Mouse (Mus musculus): Measurements from ENCODE around the gene Wdr59. TPM values are rescaled to one million over a fixed set of nuclear protein-coding genes. Genes with fewer than 3 reads are reported as not detected.

Gene Wdr59
- polyA plus RNA-seq, 1 experiment from 2014 or later, result 4.2 TPM

- Histone ChIP-seq H3K4me2 (no peak overlapping the region), H3K27ac (ENCODE audit: low read depth, low read length) (no peak overlapping the region), H3K9ac (ENCODE audit: low read depth, low read length) (no peak overlapping the region), H3K4me3 (ENCODE audit: low read depth, low read length) (no peak overlapping the region), H3K36me3 (ENCODE audit: control insufficient read depth, insufficient read depth, low read length) (no peaks in the 10 kb centered on the region), H3K4me1 (ENCODE audit: control insufficient read depth, insufficient read depth, low read length) (peaks cover 15% of the 10 kb centered on the region), H3K27me3 (ENCODE audit: control insufficient read depth, insufficient read depth, low read length) (no peaks in the 10 kb centered on the region), H3K9me3 (replicated peaks; ENCODE audit: control insufficient read depth, low read length) (no peaks in the 10 kb centered on the region)
- 90% methylated on average over 2 of the region's 2 CpGs for WGBS (ENCODE audit: insufficient replicate concordance)
- no peak for ATAC-seq (replicated peaks; ENCODE audit: insufficient number of reproducible peaks, low FRiP score, low TSS enrichment)
Measured at GRCm38 (mm10) chr8:111517466-111517865, 4.4 kb downstream of the Wdr59 start.

- Histone ChIP-seq H3K4me1 (ENCODE audit: control insufficient read depth, insufficient read depth, low read length) (peaks cover 15% of the 10 kb centered on the region), H3K36me3 (ENCODE audit: control insufficient read depth, insufficient read depth, low read length) (no peaks in the 10 kb centered on the region), H3K4me2 (no peak overlapping the region), H3K9ac (ENCODE audit: low read depth, low read length) (no peak overlapping the region), H3K27ac (ENCODE audit: low read depth, low read length) (no peak overlapping the region), H3K27me3 (ENCODE audit: control insufficient read depth, insufficient read depth, low read length) (no peaks in the 10 kb centered on the region), H3K4me3 (ENCODE audit: low read depth, low read length) (no peak overlapping the region), H3K9me3 (replicated peaks; ENCODE audit: control insufficient read depth, low read length) (no peaks in the 10 kb centered on the region)
- no peak for ATAC-seq (replicated peaks; ENCODE audit: insufficient number of reproducible peaks, low FRiP score, low TSS enrichment)
- WGBS (ENCODE audit: insufficient replicate concordance), result 31% methylated on average over 7 of the region's 7 CpGs
Measured at GRCm38 (mm10) chr8:111516451-111517035, 5.3 kb downstream of the Wdr59 start.

GRCm38 (mm10) chr8:111513446-111513845 is 8.4 kb downstream of the Wdr59 start:
- Histone ChIP-seq H3K9me3 (replicated peaks; ENCODE audit: control insufficient read depth, low read length) (no peaks in the 10 kb centered on the region), H3K9ac (ENCODE audit: low read depth, low read length) (no peak overlapping the region), H3K27ac (ENCODE audit: low read depth, low read length) (no peak overlapping the region), H3K36me3 (ENCODE audit: control insufficient read depth, insufficient read depth, low read length) (no peaks in the 10 kb centered on the region), H3K4me3 (ENCODE audit: low read depth, low read length) (no peak overlapping the region), H3K27me3 (ENCODE audit: control insufficient read depth, insufficient read depth, low read length) (no peaks in the 10 kb centered on the region), H3K4me1 (ENCODE audit: control insufficient read depth, insufficient read depth, low read length) (peaks cover 27% of the 10 kb centered on the region), H3K4me2 (no peak overlapping the region)
- WGBS (ENCODE audit: insufficient replicate concordance), result 79% methylated on average over 8 of the region's 8 CpGs
- no peak for ATAC-seq (replicated peaks; ENCODE audit: insufficient number of reproducible peaks, low FRiP score, low TSS enrichment)

GRCm38 (mm10) chr8:111512941-111513340 is 9.0 kb downstream of the Wdr59 start:
- Histone ChIP-seq H3K4me1 (ENCODE audit: control insufficient read depth, insufficient read depth, low read length) (peaks cover 29% of the 10 kb centered on the region), H3K27ac (ENCODE audit: low read depth, low read length) (no peak overlapping the region), H3K9me3 (replicated peaks; ENCODE audit: control insufficient read depth, low read length) (no peaks in the 10 kb centered on the region), H3K4me2 (no peak overlapping the region), H3K9ac (ENCODE audit: low read depth, low read length) (no peak overlapping the region), H3K4me3 (ENCODE audit: low read depth, low read length) (no peak overlapping the region), H3K27me3 (ENCODE audit: control insufficient read depth, insufficient read depth, low read length) (no peaks in the 10 kb centered on the region), H3K36me3 (ENCODE audit: control insufficient read depth, insufficient read depth, low read length) (no peaks in the 10 kb centered on the region)
- 65% methylated on average over 7 of the region's 7 CpGs for WGBS (ENCODE audit: insufficient replicate concordance)
- ATAC-seq (replicated peaks; ENCODE audit: insufficient number of reproducible peaks, low FRiP score, low TSS enrichment), result no peak

GRCm38 (mm10) chr8:111510401-111510800 is 11.5 kb downstream of the Wdr59 start:
- Histone ChIP-seq H3K9me3 (replicated peaks; ENCODE audit: control insufficient read depth, low read length) (no peaks in the 10 kb centered on the region), H3K27ac (ENCODE audit: low read depth, low read length) (peak overlapping the region; percentile 60), H3K4me1 (ENCODE audit: control insufficient read depth, insufficient read depth, low read length) (peaks cover 30% of the 10 kb centered on the region), H3K4me3 (ENCODE audit: low read depth, low read length) (no peak overlapping the region), H3K27me3 (ENCODE audit: control insufficient read depth, insufficient read depth, low read length) (no peaks in the 10 kb centered on the region), H3K9ac (ENCODE audit: low read depth, low read length) (peak overlapping the region; percentile 24; the same call in 1 of the 2 replicates), H3K4me2 (peak overlapping the region; percentile 7; the same call in 1 of the 2 replicates), H3K36me3 (ENCODE audit: control insufficient read depth, insufficient read depth, low read length) (no peaks in the 10 kb centered on the region)
- peak; percentile 73 for ATAC-seq (replicated peaks; ENCODE audit: insufficient number of reproducible peaks, low FRiP score, low TSS enrichment)
- 15% methylated on average over 4 of the region's 4 CpGs for WGBS (ENCODE audit: insufficient replicate concordance)

- WGBS (ENCODE audit: insufficient replicate concordance), result 45% methylated on average over 11 of the region's 11 CpGs
- Histone ChIP-seq H3K27me3 (ENCODE audit: control insufficient read depth, insufficient read depth, low read length) (no peaks in the 10 kb centered on the region), H3K9ac (ENCODE audit: low read depth, low read length) (no peak overlapping the region), H3K36me3 (ENCODE audit: control insufficient read depth, insufficient read depth, low read length) (no peaks in the 10 kb centered on the region), H3K4me2 (no peak overlapping the region), H3K27ac (ENCODE audit: low read depth, low read length) (0 out of 2 replicates have a peak overlapping the region, but pooled peaks have one; percentile 0), H3K4me3 (ENCODE audit: low read depth, low read length) (no peak overlapping the region), H3K4me1 (ENCODE audit: control insufficient read depth, insufficient read depth, low read length) (peaks cover 30% of the 10 kb centered on the region), H3K9me3 (replicated peaks; ENCODE audit: control insufficient read depth, low read length) (no peaks in the 10 kb centered on the region)
- no peak for ATAC-seq (replicated peaks; ENCODE audit: insufficient number of reproducible peaks, low FRiP score, low TSS enrichment)
Measured at GRCm38 (mm10) chr8:111509278-111509677, 12.6 kb downstream of the Wdr59 start.

GRCm38 (mm10) chr8:111508566-111508965 is 13.3 kb downstream of the Wdr59 start:
- H3K4me2 ChIP-seq, result peak overlapping the region; percentile 2; the same call in 1 of the 2 replicates
- ATAC-seq (replicated peaks; ENCODE audit: insufficient number of reproducible peaks, low FRiP score, low TSS enrichment), result no peak

GRCm38 (mm10) chr8:111501724-111502464 is 20.0 kb downstream of the Wdr59 start:
- peaks cover 6% of the 10 kb centered on the region; the same call in 1 of the 2 replicates for H3K36me3 ChIP-seq (ENCODE audit: control insufficient read depth, insufficient read depth, low read length)
- H3K27me3 ChIP-seq (ENCODE audit: control insufficient read depth, insufficient read depth, low read length), result 0 out of 2 replicates have a peak, but pooled peaks cover 3% of the 10 kb centered on the region
- peak overlapping the region; percentile 40 for H3K4me2 ChIP-seq
- no peaks in the 10 kb centered on the region for H3K9me3 ChIP-seq (replicated peaks; ENCODE audit: control insufficient read depth, low read length)
- H3K4me1 ChIP-seq (ENCODE audit: control insufficient read depth, insufficient read depth, low read length), result peaks cover 11% of the 10 kb centered on the region
- ATAC-seq (replicated peaks; ENCODE audit: insufficient number of reproducible peaks, low FRiP score, low TSS enrichment), result no peak
- H3K27ac ChIP-seq (ENCODE audit: low read depth, low read length), result peak overlapping the region; percentile 60
- H3K4me3 ChIP-seq (ENCODE audit: low read depth, low read length), result no peak overlapping the region
- 28% methylated on average over 11 of the region's 11 CpGs for WGBS (ENCODE audit: insufficient replicate concordance)
- 0 out of 2 replicates have a peak overlapping the region, but pooled peaks have one; percentile 22 for H3K9ac ChIP-seq (ENCODE audit: low read depth, low read length)

More at GRCm38 (mm10) chr8:111508566-111508965, 13.3 kb downstream of the Wdr59 start:
- 13% methylated on average over 2 of the region's 2 CpGs for WGBS (ENCODE audit: insufficient replicate concordance)
- Histone ChIP-seq H3K36me3 (ENCODE audit: control insufficient read depth, insufficient read depth, low read length) (no peaks in the 10 kb centered on the region), H3K9me3 (replicated peaks; ENCODE audit: control insufficient read depth, low read length) (no peaks in the 10 kb centered on the region), H3K4me3 (ENCODE audit: low read depth, low read length) (no peak overlapping the region), H3K4me1 (ENCODE audit: control insufficient read depth, insufficient read depth, low read length) (peaks cover 27% of the 10 kb centered on the region), H3K27ac (ENCODE audit: low read depth, low read length) (peak overlapping the region; percentile 57), H3K27me3 (ENCODE audit: control insufficient read depth, insufficient read depth, low read length) (no peaks in the 10 kb centered on the region), H3K9ac (ENCODE audit: low read depth, low read length) (no peak overlapping the region)
